Mouse (Mus musculus): ENCODE results near the gene Nsl1.
A peak's percentile ranks its signal among the peaks of the same experiment; 100 is the strongest.
"Not testable (repeated sequence)": the region's sequence is repeated elsewhere in the genome, so short reads cannot be mapped to it uniquely, and the experiment has no call there.

The Nsl1 gene

GRCm38 (mm10) chr1:191062781-191063485 lies at the start of gene Nsl1, which contains the start of gene Tatdn3:
Nsl1 (plus strand) TSS chr1:191063012.
Tatdn3 (minus strand) TSS chr1:191062932.
- DNase-seq (ENCODE audit: low spot score in 2 of 2): peak; percentile 92 to 98

- no peak for DNase-seq (ENCODE audit: low spot score in 2 of 2)
These were observed 48.5 kb upstream of the Nsl1 start for GRCm38 (mm10) chr1:191014271-191014670.

GRCm38 (mm10) chr1:191019803-191020202 lies 43.0 kb upstream of the Nsl1 start:
- DNase-seq (ENCODE audit: low spot score in 2 of 2): no peak

GRCm38 (mm10) chr1:191020217-191020924 lies 42.4 kb upstream of the Nsl1 start:
- no peak for DNase-seq (ENCODE audit: low spot score in 2 of 2)

- DNase-seq (ENCODE audit: low spot score in 2 of 2): no peak
These were observed 41.8 kb upstream of the Nsl1 start for GRCm38 (mm10) chr1:191021016-191021415.

GRCm38 (mm10) chr1:191023140-191023539 lies 39.7 kb upstream of the Nsl1 start:
- DNase-seq (ENCODE audit: low spot score in 2 of 2): no peak

- DNase-seq (ENCODE audit: low spot score in 2 of 2): not testable (repeated sequence)
These were observed 39.0 kb upstream of the Nsl1 start for GRCm38 (mm10) chr1:191023806-191024205.

GRCm38 (mm10) chr1:191025016-191026012 lies 37.5 kb upstream of the Nsl1 start:
- peak in 1 of 2 experiments; percentile 62 for DNase-seq (ENCODE audit: low spot score in 2 of 2)

- DNase-seq (ENCODE audit: low spot score in 2 of 2): peak; percentile 92 to 99
These were observed 36.6 kb upstream of the Nsl1 start, which contains the start of gene Flvcr1 for GRCm38 (mm10) chr1:191026021-191026713. Flvcr1 (minus strand) TSS chr1:191026158.

GRCm38 (mm10) chr1:191030182-191030581 lies 32.6 kb upstream of the Nsl1 start:
- no peak for DNase-seq (ENCODE audit: low spot score in 2 of 2)

GRCm38 (mm10) chr1:191030922-191031425 lies 31.8 kb upstream of the Nsl1 start:
- DNase-seq (ENCODE audit: low spot score in 2 of 2): not testable (repeated sequence)

GRCm38 (mm10) chr1:191035649-191036048 lies 27.2 kb upstream of the Nsl1 start:
- DNase-seq (ENCODE audit: low spot score in 2 of 2): no peak

GRCm38 (mm10) chr1:191036554-191037334 lies 26.1 kb upstream of the Nsl1 start, which contains the start of gene Spata45:
Spata45 (plus strand) TSS chr1:191036639.
- no peak for DNase-seq (ENCODE audit: low spot score in 2 of 2)

GRCm38 (mm10) chr1:191037999-191038398 lies 24.8 kb upstream of the Nsl1 start:
- DNase-seq (ENCODE audit: low spot score in 2 of 2): no peak

- no peak for DNase-seq (ENCODE audit: low spot score in 2 of 2)
These were observed 21.5 kb upstream of the Nsl1 start for GRCm38 (mm10) chr1:191041352-191041751.

GRCm38 (mm10) chr1:191042106-191042505 lies 20.7 kb upstream of the Nsl1 start:
- DNase-seq (ENCODE audit: low spot score in 2 of 2): no peak

- no peak for DNase-seq (ENCODE audit: low spot score in 2 of 2)
These were observed 20.1 kb upstream of the Nsl1 start for GRCm38 (mm10) chr1:191042688-191043087.

- DNase-seq (ENCODE audit: low spot score in 2 of 2): no peak
These were observed 17.5 kb upstream of the Nsl1 start for GRCm38 (mm10) chr1:191045264-191045663.

GRCm38 (mm10) chr1:191046231-191046824 lies 16.5 kb upstream of the Nsl1 start:
- no peak for DNase-seq (ENCODE audit: low spot score in 2 of 2)

GRCm38 (mm10) chr1:191053555-191053954 lies 9.3 kb upstream of the Nsl1 start:
- no peak for DNase-seq (ENCODE audit: low spot score in 2 of 2)

All from spleen, postnatal 10 days (tissue).